Mouse (Mus musculus): ENCODE measurements around the gene Gm49380. TPM values are rescaled to one million over a fixed set of nuclear protein-coding genes. Genes with fewer than 3 reads are reported as not detected.

The Gm49380 gene
- polyA plus RNA-seq, 1 experiment from 2014 or later: 0.29 TPM

GRCm38 (mm10) chr9:44037106-44037505 lies 76.2 kb downstream of the Gm49380 start:
- no peak for ATAC-seq
- no peak for TF ChIP-seq EP300 (IDR thresholded peaks at IDR 0.05)
- no peak for TF ChIP-seq CTCF (IDR thresholded peaks at IDR 0.05)
- no peaks in the 10 kb centered on the region for H3K36me3 ChIP-seq (ENCODE audit: insufficient read depth, low read length)
- no peaks in the 10 kb centered on the region for H3K4me1 ChIP-seq (ENCODE audit: insufficient read depth, low read depth, low read length)
- H3K4me2 ChIP-seq (replicated peaks; ENCODE audit: low read depth, low read length): no peak overlapping the region
- no peak for DNase-seq (ENCODE audit: low spot score)
- no peaks in the 10 kb centered on the region for H3K27me3 ChIP-seq (replicated peaks; ENCODE audit: insufficient read depth, low read length)
- 87% methylated on average over 5 of the region's 5 CpGs for WGBS
- no peak overlapping the region for H3K27ac ChIP-seq (ENCODE audit: low read length)
- H3K4me3 ChIP-seq (ENCODE audit: low read depth, low read length): no peak overlapping the region
- H3K9me3 ChIP-seq (ENCODE audit: low read length): no peaks in the 10 kb centered on the region
- H3K9ac ChIP-seq (replicated peaks; ENCODE audit: low read depth): no peak overlapping the region

- 58% methylated on average over 13 of the region's 13 CpGs for WGBS
- Histone ChIP-seq H3K36me3 (ENCODE audit: insufficient read depth, low read length) (no peaks in the 10 kb centered on the region), H3K27me3 (replicated peaks; ENCODE audit: insufficient read depth, low read length) (no peaks in the 10 kb centered on the region), H3K27ac (ENCODE audit: low read length) (no peak overlapping the region), H3K9ac (replicated peaks; ENCODE audit: low read depth) (no peak overlapping the region), H3K4me3 (ENCODE audit: low read depth, low read length) (no peak overlapping the region), H3K4me1 (ENCODE audit: insufficient read depth, low read depth, low read length) (no peaks in the 10 kb centered on the region), H3K9me3 (ENCODE audit: low read length) (no peaks in the 10 kb centered on the region), H3K4me2 (replicated peaks; ENCODE audit: low read depth, low read length) (no peak overlapping the region)
- no peak for TF ChIP-seq EP300 (IDR thresholded peaks at IDR 0.05)
- no peak for TF ChIP-seq CTCF (IDR thresholded peaks at IDR 0.05)
- ATAC-seq (no peak), DNase-seq (ENCODE audit: low spot score) (no peak)
Observed at GRCm38 (mm10) chr9:44033957-44034727, 79.2 kb downstream of the Gm49380 start.

- no peaks in the 10 kb centered on the region for H3K36me3 ChIP-seq (ENCODE audit: insufficient read depth, low read length)
- ATAC-seq (no peak), DNase-seq (ENCODE audit: low spot score) (no peak)
- TF ChIP-seq EP300 (IDR thresholded peaks at IDR 0.05) (no peak), CTCF (IDR thresholded peaks at IDR 0.05) (no peak)
- H3K9me3 ChIP-seq (ENCODE audit: low read length): no peaks in the 10 kb centered on the region
- no peaks in the 10 kb centered on the region for H3K4me1 ChIP-seq (ENCODE audit: insufficient read depth, low read depth, low read length)
- no peak overlapping the region for H3K27ac ChIP-seq (ENCODE audit: low read length)
- no peak overlapping the region for H3K9ac ChIP-seq (replicated peaks; ENCODE audit: low read depth)
- H3K4me3 ChIP-seq (ENCODE audit: low read depth, low read length): no peak overlapping the region
- no peaks in the 10 kb centered on the region for H3K27me3 ChIP-seq (replicated peaks; ENCODE audit: insufficient read depth, low read length)
- no peak overlapping the region for H3K4me2 ChIP-seq (replicated peaks; ENCODE audit: low read depth, low read length)
- WGBS: 86% methylated on average over 5 of the region's 5 CpGs
Observed at GRCm38 (mm10) chr9:44033317-44033716, 80.0 kb downstream of the Gm49380 start.

GRCm38 (mm10) chr9:44031946-44032345 lies 81.4 kb downstream of the Gm49380 start:
- Histone ChIP-seq H3K9ac (replicated peaks; ENCODE audit: low read depth) (no peak overlapping the region), H3K4me3 (ENCODE audit: low read depth, low read length) (no peak overlapping the region), H3K27ac (ENCODE audit: low read length) (no peak overlapping the region), H3K36me3 (ENCODE audit: insufficient read depth, low read length) (no peaks in the 10 kb centered on the region), H3K4me1 (ENCODE audit: insufficient read depth, low read depth, low read length) (no peaks in the 10 kb centered on the region), H3K27me3 (replicated peaks; ENCODE audit: insufficient read depth, low read length) (no peaks in the 10 kb centered on the region), H3K4me2 (replicated peaks; ENCODE audit: low read depth, low read length) (no peak overlapping the region), H3K9me3 (ENCODE audit: low read length) (no peaks in the 10 kb centered on the region)
- DNase-seq (ENCODE audit: low spot score) (no peak), ATAC-seq (no peak)
- no peak for TF ChIP-seq CTCF (IDR thresholded peaks at IDR 0.05)
- no peak for TF ChIP-seq EP300 (IDR thresholded peaks at IDR 0.05)
- WGBS: 61% methylated on average over 4 of the region's 4 CpGs

- no peak for DNase-seq (ENCODE audit: low spot score)
- no peak overlapping the region for H3K27ac ChIP-seq (ENCODE audit: low read length)
- no peaks in the 10 kb centered on the region for H3K36me3 ChIP-seq (ENCODE audit: insufficient read depth, low read length)
- no peaks in the 10 kb centered on the region for H3K27me3 ChIP-seq (replicated peaks; ENCODE audit: insufficient read depth, low read length)
- no peaks in the 10 kb centered on the region for H3K4me1 ChIP-seq (ENCODE audit: insufficient read depth, low read depth, low read length)
- no peak for TF ChIP-seq EP300 (IDR thresholded peaks at IDR 0.05)
- no peak for TF ChIP-seq CTCF (IDR thresholded peaks at IDR 0.05)
- H3K9ac ChIP-seq (replicated peaks; ENCODE audit: low read depth): no peak overlapping the region
- no peak overlapping the region for H3K4me3 ChIP-seq (ENCODE audit: low read depth, low read length)
- 78% methylated on average over 5 of the region's 5 CpGs for WGBS
- H3K9me3 ChIP-seq (ENCODE audit: low read length): no peaks in the 10 kb centered on the region
- ATAC-seq: no peak
- H3K4me2 ChIP-seq (replicated peaks; ENCODE audit: low read depth, low read length): no peak overlapping the region
Observed at GRCm38 (mm10) chr9:44031079-44031478, 82.2 kb downstream of the Gm49380 start.

GRCm38 (mm10) chr9:44030646-44031045 lies 82.7 kb downstream of the Gm49380 start:
- H3K4me1 ChIP-seq (ENCODE audit: insufficient read depth, low read depth, low read length): no peaks in the 10 kb centered on the region
- WGBS: 93% methylated on average over 4 of the region's 4 CpGs
- no peaks in the 10 kb centered on the region for H3K36me3 ChIP-seq (ENCODE audit: insufficient read depth, low read length)
- no peak overlapping the region for H3K4me2 ChIP-seq (replicated peaks; ENCODE audit: low read depth, low read length)
- TF ChIP-seq EP300 (IDR thresholded peaks at IDR 0.05) (no peak), CTCF (IDR thresholded peaks at IDR 0.05) (no peak)
- DNase-seq (ENCODE audit: low spot score) (no peak), ATAC-seq (no peak)
- no peaks in the 10 kb centered on the region for H3K9me3 ChIP-seq (ENCODE audit: low read length)
- no peak overlapping the region for H3K27ac ChIP-seq (ENCODE audit: low read length)
- no peak overlapping the region for H3K9ac ChIP-seq (replicated peaks; ENCODE audit: low read depth)
- H3K27me3 ChIP-seq (replicated peaks; ENCODE audit: insufficient read depth, low read length): no peaks in the 10 kb centered on the region
- H3K4me3 ChIP-seq (ENCODE audit: low read depth, low read length): no peak overlapping the region

All from lung, postnatal 0 days (tissue).